Mouse (Mus musculus) liver, embryonic 14.5 days (tissue): ENCODE measurements at regions not wholly inside any gene's neighbourhood (a gene's known extent, or its start where the extent isn't known, plus 50 kb on each side); places are given as distances from the start of the nearest gene placed in this dataset.

Experiments
- ATAC-seq: fragments of 200-750 bp; cut with Nextera tagmentation; 2 replicates; pipeline ENCODE4 v1.8.0; 2017; ENCODE audit warnings: moderate number of reproducible peaks, mild to moderate bottlenecking, moderate library complexity; ENCODE audit not compliant: insufficient read depth
- DNase-seq, 3 experiments: peaks; one replicate each; pipeline ENCODE4 v3.0.0-alpha.2; 2012 to 2013; ENCODE audit warnings: low read depth in 3 of 3, low spot score in 3 of 3
- H3K27ac ChIP-seq: fragments of 300-500 bp; sonication (generic); 2 replicates; pipeline ENCODE4 v1.5.1; 2014; ENCODE audit warnings: moderate library complexity, mild to moderate bottlenecking, control low read depth, inconsistent platforms
- H3K27me3 ChIP-seq: fragments of 300-500 bp; sonication (generic); 2 replicates; pipeline ENCODE4 v1.6.1; 2014; ENCODE audit warnings: mild to moderate bottlenecking, low read length, moderate library complexity; ENCODE audit not compliant: control insufficient read depth, insufficient read depth
- H3K36me3 ChIP-seq: fragments of 300-500 bp; sonication (generic); replicated peaks from 2 replicates; pipeline ENCODE4 v1.6.1; 2014; ENCODE audit warnings: low read depth; ENCODE audit not compliant: control insufficient read depth, insufficient read depth
- H3K4me1 ChIP-seq, 2 experiments: fragments of 200-500 bp in 1 of 2; fragments of 300-500 bp in 1 of 2; sonication (generic) in 1 of 2; replicated peaks; 2 replicates each; pipeline ENCODE4 v1.6.1; 2012 to 2014; ENCODE audit warnings: antibody characterized with exemption in 1 of 2, inconsistent platforms in 1 of 2, low read length in 1 of 2; ENCODE audit not compliant: control insufficient read depth in 2 of 2, insufficient read depth in 2 of 2
- H3K4me2 ChIP-seq: fragments of 300-500 bp; sonication (generic); 2 replicates; pipeline ENCODE4 v1.6.1; 2014; ENCODE audit warnings: low read depth, mild to moderate bottlenecking, control low read depth, moderate library complexity
- H3K4me3 ChIP-seq, 2 experiments: fragments of 200-500 bp in 1 of 2; fragments of 300-500 bp in 1 of 2; sonication (generic) in 1 of 2; 2 replicates each; pipeline ENCODE4 v1.5.1; 2012 to 2014; ENCODE audit warnings: low read depth in 2 of 2, low read length in 2 of 2, mild to moderate bottlenecking in 2 of 2, control low read depth in 1 of 2, inconsistent platforms in 1 of 2, moderate library complexity in 1 of 2; ENCODE audit not compliant: insufficient read depth in 1 of 2
- H3K9ac ChIP-seq: fragments of 300-500 bp; sonication (generic); replicated peaks from 2 replicates; pipeline ENCODE4 v1.6.1; 2014; ENCODE audit warnings: mild to moderate bottlenecking, control low read depth, moderate library complexity
- H3K9me3 ChIP-seq: fragments of 300-500 bp; sonication (generic); 2 replicates; pipeline ENCODE4 v1.6.1; 2016; ENCODE audit warnings: low read length, mixed read lengths; ENCODE audit not compliant: control insufficient read depth
- CTCF ChIP-seq: IDR thresholded peaks from 2 replicates; pipeline ENCODE4 v1.5.1; 2016; ENCODE audit warnings: antibody characterized with exemption, low read depth, control low read depth
- EP300 ChIP-seq: IDR thresholded peaks from 2 replicates; pipeline ENCODE4 v1.6.1; 2016; ENCODE audit warnings: antibody characterized with exemption, low read depth
- WGBS: fragments of 180-500 bp; shearing (Covaris S2); extraction: QIAGEN DNeasy Blood & Tissue Kit; methylation state at CpG from one replicate; pipeline ENCODE4 v1.1.7; 2014; ENCODE audit not compliant: insufficient replicate concordance; 5-methylcytosine and 5-hydroxymethylcytosine counted together

DNA sequence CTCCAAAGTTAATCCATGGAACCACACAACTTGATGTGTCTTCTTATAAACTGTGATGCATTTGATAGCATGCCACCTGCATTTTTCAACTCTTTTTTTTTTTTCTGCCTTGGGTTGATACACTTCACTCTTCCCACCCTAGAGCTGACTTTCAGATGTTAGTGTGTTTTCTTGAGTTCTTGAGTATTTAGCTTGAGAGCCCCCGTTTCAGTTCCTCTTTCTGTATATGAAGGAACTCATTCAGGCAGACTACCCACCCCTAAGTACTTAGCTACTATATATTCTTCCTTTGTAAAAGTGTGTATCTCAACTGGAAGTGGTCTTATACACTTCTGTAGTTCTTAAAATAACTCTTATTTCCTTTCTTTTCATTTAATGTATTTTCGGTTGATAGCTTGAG is 371.1 kb downstream of the Tns1 start:
- Histone ChIP-seq H3K4me2 (no peak overlapping the region), H3K9me3 (no peaks in the 10 kb centered on the region), H3K27me3 (no peaks in the 10 kb centered on the region), H3K36me3 (no peaks in the 10 kb centered on the region), H3K4me1 (no peaks in the 10 kb centered on the region), H3K27ac (no peak overlapping the region), H3K9ac (no peak overlapping the region), H3K4me3 (no peak overlapping the region)
- ATAC-seq (no peak), DNase-seq (no peak)
- WGBS: 29% methylated on average over 2 of the region's 2 CpGs
- no peak for TF ChIP-seq EP300
- no peak for TF ChIP-seq CTCF

DNA sequence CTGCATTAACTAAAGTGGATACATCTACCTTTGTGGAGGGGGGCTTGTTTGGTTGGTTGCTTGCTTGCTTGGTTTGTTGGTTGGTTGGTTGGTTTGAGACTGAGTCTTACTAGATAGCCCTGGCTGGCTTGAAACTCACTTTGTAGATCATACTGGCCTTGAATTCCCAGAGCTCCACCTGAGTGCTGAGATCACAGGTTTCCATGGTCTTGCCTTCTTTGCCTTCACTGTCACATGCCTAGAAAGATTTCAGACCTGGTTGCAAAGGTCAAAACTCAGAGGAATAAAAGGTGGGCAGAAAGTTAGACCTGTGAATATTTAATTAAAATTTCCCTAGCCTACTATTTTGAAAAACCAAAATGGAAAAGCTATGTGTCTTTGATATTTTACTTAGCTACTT is 375.5 kb downstream of the Tns1 start:
- TF ChIP-seq EP300: no peak
- TF ChIP-seq CTCF: no peak
- no peaks in the 10 kb centered on the region for H3K9me3 ChIP-seq
- H3K27ac ChIP-seq: no peak overlapping the region
- H3K4me2 ChIP-seq: no peak overlapping the region
- H3K27me3 ChIP-seq: no peaks in the 10 kb centered on the region
- ATAC-seq: no peak
- no peak for DNase-seq
- no peak overlapping the region for H3K4me3 ChIP-seq
- no peaks in the 10 kb centered on the region for H3K36me3 ChIP-seq
- no peaks in the 10 kb centered on the region for H3K4me1 ChIP-seq
- no peak overlapping the region for H3K9ac ChIP-seq

DNA sequence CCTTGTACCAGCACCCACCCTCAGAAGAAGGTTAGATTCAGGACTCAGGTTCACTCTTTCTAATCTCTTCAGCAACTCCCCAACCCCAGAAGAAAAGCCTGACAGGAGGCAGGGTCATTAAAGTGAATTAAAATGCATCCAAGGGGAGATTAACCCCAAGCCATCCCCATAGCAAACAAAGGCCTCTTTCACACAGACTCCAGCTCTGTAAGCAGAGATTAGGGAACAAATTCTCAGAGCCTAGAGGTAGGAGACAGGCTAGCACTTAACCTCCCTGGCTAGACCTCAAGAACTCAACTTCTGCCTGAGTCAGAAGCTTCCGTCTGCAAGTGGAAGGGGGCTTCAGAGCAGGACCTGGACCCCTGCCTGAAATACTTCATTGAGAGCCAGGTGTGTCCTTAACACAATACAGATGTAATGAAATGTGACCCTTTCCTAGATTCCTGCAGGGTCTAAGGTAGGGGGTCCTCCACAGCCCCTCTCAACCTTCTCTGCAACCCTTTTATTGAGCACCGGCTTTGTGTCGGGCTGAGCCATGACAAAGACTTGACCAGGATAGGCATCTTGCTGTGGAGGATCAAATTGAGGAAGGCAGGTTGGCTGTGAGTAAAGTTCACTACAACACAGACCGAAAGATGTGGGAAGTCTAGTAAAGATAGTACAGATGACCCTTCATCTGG is 379.6 kb downstream of the Tns1 start:
- no peaks in the 10 kb centered on the region for H3K4me1 ChIP-seq
- 63% methylated on average over 4 of the region's 4 CpGs for WGBS
- no peaks in the 10 kb centered on the region for H3K36me3 ChIP-seq
- no peak overlapping the region for H3K27ac ChIP-seq
- H3K9me3 ChIP-seq: no peaks in the 10 kb centered on the region
- DNase-seq: no peak
- TF ChIP-seq EP300: no peak
- TF ChIP-seq CTCF: no peak
- H3K4me2 ChIP-seq: no peak overlapping the region
- H3K9ac ChIP-seq: no peak overlapping the region
- ATAC-seq: no peak
- H3K27me3 ChIP-seq: no peaks in the 10 kb centered on the region
- H3K4me3 ChIP-seq: no peak overlapping the region

DNA sequence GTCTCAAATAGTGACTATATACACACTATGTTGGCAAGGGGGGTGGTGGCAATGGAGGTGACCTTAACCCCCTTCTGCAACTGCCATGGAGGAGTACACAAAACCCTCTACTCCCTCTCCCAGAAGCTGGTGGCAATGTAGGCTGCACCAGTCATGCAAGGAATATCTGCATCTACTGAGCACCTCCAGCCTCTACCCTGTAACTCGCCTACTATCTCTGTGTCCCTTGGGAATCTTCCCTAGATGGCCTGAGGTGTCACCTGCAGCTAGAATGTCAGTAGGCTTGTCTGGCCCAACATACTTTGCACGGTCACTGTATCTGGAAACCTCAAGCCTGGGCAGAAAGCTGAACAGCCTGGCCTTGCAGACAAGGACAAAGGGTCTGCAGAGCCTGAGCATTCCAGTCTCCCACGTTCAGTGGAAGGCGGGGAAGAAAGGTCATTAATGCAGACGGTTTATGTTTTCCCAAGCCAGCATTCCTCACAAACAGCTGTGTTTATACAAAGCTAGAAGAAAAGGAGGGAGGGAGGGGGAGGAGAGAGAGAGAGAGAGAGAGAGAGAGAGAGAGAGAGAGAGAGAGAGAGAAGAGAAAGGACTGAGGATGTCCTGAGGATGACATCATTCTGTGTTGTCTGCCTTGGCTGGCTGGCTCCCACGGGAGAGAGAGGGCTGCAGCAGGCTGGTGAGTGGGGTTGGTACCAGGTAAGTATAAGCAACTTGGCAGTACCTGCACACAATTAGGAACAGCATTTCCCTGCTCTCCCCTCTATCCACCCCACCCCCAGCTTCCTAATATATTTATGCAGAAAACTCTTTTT is 380.3 kb downstream of the Tns1 start:
- TF ChIP-seq CTCF: no peak
- no peak for TF ChIP-seq EP300
- DNase-seq: no peak
- Histone ChIP-seq H3K4me1 (no peaks in the 10 kb centered on the region), H3K4me3 (no peak overlapping the region), H3K4me2 (no peak overlapping the region), H3K27me3 (no peaks in the 10 kb centered on the region), H3K27ac (no peak overlapping the region), H3K9ac (no peak overlapping the region), H3K9me3 (no peaks in the 10 kb centered on the region), H3K36me3 (no peaks in the 10 kb centered on the region)
- no peak for ATAC-seq
- WGBS: 28% methylated on average over 6 of the region's 6 CpGs

DNA sequence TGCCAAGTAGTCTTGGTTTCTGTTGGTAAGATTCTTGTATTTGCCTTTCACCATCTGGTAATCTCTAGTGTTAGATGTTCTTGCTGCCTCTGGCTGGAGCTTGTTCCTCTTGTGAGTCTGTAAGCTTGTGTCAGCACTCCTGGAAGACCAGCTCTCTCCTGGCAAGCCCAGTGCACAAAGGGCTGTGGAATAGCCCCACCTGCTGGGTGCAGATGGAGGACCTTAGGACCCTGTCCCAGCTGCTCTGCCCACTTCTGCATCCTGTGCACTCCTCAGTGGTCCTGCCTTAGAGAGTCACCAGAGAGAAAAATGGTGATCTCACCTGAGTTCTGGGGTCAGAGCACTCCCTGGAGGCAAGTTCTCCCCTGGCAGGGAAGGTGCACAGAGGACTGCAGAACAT is 387.2 kb downstream of the Tns1 start:
- no peak overlapping the region for H3K9ac ChIP-seq
- no peak overlapping the region for H3K27ac ChIP-seq
- no peak for TF ChIP-seq EP300
- TF ChIP-seq CTCF: peak; percentile 36
- H3K36me3 ChIP-seq: no peaks in the 10 kb centered on the region
- H3K4me3 ChIP-seq: no peak overlapping the region
- H3K27me3 ChIP-seq: no peaks in the 10 kb centered on the region
- no peaks in the 10 kb centered on the region for H3K9me3 ChIP-seq
- DNase-seq (no peak), ATAC-seq (no peak)
- no peaks in the 10 kb centered on the region for H3K4me1 ChIP-seq
- no peak overlapping the region for H3K4me2 ChIP-seq
